Mouse (Mus musculus) forebrain, postnatal 0 days (tissue): ENCODE results near the gene Fastkd1. TPM values are rescaled to one million over a fixed set of nuclear protein-coding genes. Genes with fewer than 3 reads are reported as not detected.

Experiments used
- ATAC-seq: fragments of 200-750 bp; cut with Nextera tagmentation; 2 replicates; pipeline ENCODE4 v1.8.0; 2017; ENCODE audit warnings: mild to moderate bottlenecking, moderate library complexity
- DNase-seq: peaks from one replicate; pipeline ENCODE4 v3.0.0-alpha.2; 2015
- H3K27ac ChIP-seq: fragments of 300-500 bp; sonication (generic); 2 replicates; pipeline ENCODE4 v1.5.1; 2014; ENCODE audit warnings: low read depth, mild to moderate bottlenecking, antibody characterized with exemption, low read length, moderate library complexity, mixed read lengths
- H3K27me3 ChIP-seq: fragments of 300-500 bp; sonication (generic); 2 replicates; pipeline ENCODE4 v1.6.1; 2014; ENCODE audit warnings: mild to moderate bottlenecking, low read length, mixed read lengths; ENCODE audit not compliant: insufficient read depth
- H3K36me3 ChIP-seq: fragments of 300-500 bp; sonication (generic); 2 replicates; pipeline ENCODE4 v1.6.1; 2014; ENCODE audit warnings: mild to moderate bottlenecking, moderate library complexity; ENCODE audit not compliant: insufficient read depth
- H3K4me1 ChIP-seq: fragments of 300-500 bp; sonication (generic); 2 replicates; pipeline ENCODE4 v1.6.1; 2014; ENCODE audit warnings: antibody characterized with exemption; ENCODE audit not compliant: insufficient read depth
- H3K4me2 ChIP-seq: fragments of 300-500 bp; sonication (generic); 2 replicates; pipeline ENCODE4 v1.6.1; 2014; ENCODE audit warnings: low read depth, mild to moderate bottlenecking, moderate library complexity
- H3K4me3 ChIP-seq: fragments of 300-500 bp; sonication (generic); 2 replicates; pipeline ENCODE4 v1.5.1; 2014; ENCODE audit warnings: low read depth, low read length, mixed read lengths
- H3K9ac ChIP-seq: fragments of 300-500 bp; sonication (generic); 2 replicates; pipeline ENCODE4 v1.6.1; 2014; ENCODE audit warnings: mild to moderate bottlenecking
- H3K9me3 ChIP-seq: fragments of 300-500 bp; sonication (generic); 2 replicates; pipeline ENCODE4 v1.6.1; 2016; ENCODE audit warnings: low read length
- CTCF ChIP-seq: sonication (generic); IDR thresholded peaks from 2 replicates; pipeline ENCODE4 v1.5.1; 2016; ENCODE audit warnings: antibody characterized with exemption, control low read depth, low read depth
- WGBS: fragments of 180-500 bp; shearing (Covaris S2); extraction: QIAGEN DNeasy Blood & Tissue Kit; methylation state at CpG from one replicate; pipeline ENCODE4 v1.1.7; 2014; 5-methylcytosine and 5-hydroxymethylcytosine counted together
- polyA plus RNA-seq: library from polyadenylated mRNA; unstranded; fragments of >200 nt; fragmentation: Nextera tagmentation; extraction: Ambion mirVana; gene quantifications from 2 replicates; pipeline ENCODE4 v1.2.1, GENCODE M21; 2015
- total RNA-seq: library from RNA; depleted of rRNA; stranded (reverse); fragments of >200 nt; gene quantifications from 2 replicates; pipeline ENCODE4 v1.2.3, GENCODE M21; 2014

Fastkd1 gene
- total and polyA plus RNA-seq, 2 experiments from 2014 or later = 12.7 to 24.4 TPM

GRCm38 (mm10) chr2:69716483-69716882, 3.2 kb upstream of the Fastkd1 start:
- no peaks in the 10 kb centered on the region for H3K36me3 ChIP-seq
- ATAC-seq (no peak), DNase-seq (no peak)
- H3K9ac ChIP-seq = no peak overlapping the region
- H3K4me1 ChIP-seq = 0 out of 2 replicates have a peak, but pooled peaks cover 5% of the 10 kb centered on the region
- no peaks in the 10 kb centered on the region for H3K27me3 ChIP-seq
- no peak overlapping the region for H3K27ac ChIP-seq
- no peak overlapping the region for H3K4me3 ChIP-seq
- no peaks in the 10 kb centered on the region for H3K9me3 ChIP-seq
- no peak for TF ChIP-seq CTCF
- 78% methylated on average over 3 of the region's 3 CpGs for WGBS
- no peak overlapping the region for H3K4me2 ChIP-seq

GRCm38 (mm10) chr2:69714126-69714525, 810 bp upstream of the Fastkd1 start:
- H3K4me1 ChIP-seq = 0 out of 2 replicates have a peak, but pooled peaks cover 5% of the 10 kb centered on the region
- 80% methylated on average over 5 of the region's 5 CpGs for WGBS
- H3K9ac ChIP-seq = no peak overlapping the region
- H3K4me3 ChIP-seq = no peak overlapping the region
- no peaks in the 10 kb centered on the region for H3K36me3 ChIP-seq
- H3K27ac ChIP-seq = no peak overlapping the region
- H3K9me3 ChIP-seq = no peaks in the 10 kb centered on the region
- no peaks in the 10 kb centered on the region for H3K27me3 ChIP-seq
- no peak for ATAC-seq
- H3K4me2 ChIP-seq = no peak overlapping the region
- DNase-seq = no peak
- TF ChIP-seq CTCF = no peak

DNA sequence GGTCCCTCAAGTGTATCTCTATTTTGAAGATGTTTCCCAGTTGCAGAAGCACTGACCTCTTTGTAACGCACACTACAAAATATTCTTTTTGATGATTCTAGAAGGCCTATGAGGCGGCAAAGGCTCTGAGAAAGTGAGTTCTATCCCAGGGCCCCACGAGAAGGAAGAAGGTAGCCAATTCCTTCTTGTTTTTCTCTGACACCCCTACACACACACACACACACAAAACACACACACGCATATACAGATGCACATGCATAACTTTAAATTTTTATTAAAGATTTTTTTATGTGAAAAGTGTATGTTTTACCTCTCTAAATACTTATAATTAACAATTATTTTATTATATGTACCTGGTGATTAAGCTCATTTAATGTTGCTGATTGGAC, 304 bp upstream of the Fastkd1 start:
- no peak for DNase-seq
- no peak; the same call in 1 of the 2 replicates for ATAC-seq
- no peaks in the 10 kb centered on the region for H3K9me3 ChIP-seq
- H3K9ac ChIP-seq = no peak overlapping the region
- 0 out of 2 replicates have a peak, but pooled peaks cover 5% of the 10 kb centered on the region for H3K4me1 ChIP-seq
- no peaks in the 10 kb centered on the region for H3K27me3 ChIP-seq
- H3K36me3 ChIP-seq = no peaks in the 10 kb centered on the region
- H3K4me3 ChIP-seq = peak overlapping the region; percentile 88
- TF ChIP-seq CTCF = no peak
- H3K27ac ChIP-seq = no peak overlapping the region
- 31% methylated on average over 4 of the region's 4 CpGs for WGBS
- H3K4me2 ChIP-seq = peak overlapping the region; percentile 84

DNA sequence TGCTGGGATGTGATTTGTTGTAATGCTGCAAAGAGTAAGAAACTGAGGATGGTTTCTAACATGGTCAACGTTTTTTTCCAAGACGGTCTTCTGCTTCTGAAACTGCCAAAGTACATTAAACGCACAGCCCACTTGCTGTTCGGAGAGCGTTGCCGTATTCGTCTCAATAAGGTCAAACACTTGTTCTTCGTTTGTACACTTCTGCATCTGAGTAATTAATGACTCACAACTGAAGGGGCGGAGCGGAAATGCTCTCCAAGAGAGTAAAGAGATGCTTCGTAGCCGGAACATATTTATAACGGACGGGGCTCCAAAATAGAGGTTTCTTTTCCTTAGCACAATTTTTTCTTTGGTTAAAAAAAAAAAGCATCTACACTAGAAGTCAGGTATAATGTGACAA, 1.1 kb downstream of the Fastkd1 start:
- ATAC-seq = no peak
- peaks cover 3% of the 10 kb centered on the region; the same call in 1 of the 2 replicates for H3K36me3 ChIP-seq

DNA sequence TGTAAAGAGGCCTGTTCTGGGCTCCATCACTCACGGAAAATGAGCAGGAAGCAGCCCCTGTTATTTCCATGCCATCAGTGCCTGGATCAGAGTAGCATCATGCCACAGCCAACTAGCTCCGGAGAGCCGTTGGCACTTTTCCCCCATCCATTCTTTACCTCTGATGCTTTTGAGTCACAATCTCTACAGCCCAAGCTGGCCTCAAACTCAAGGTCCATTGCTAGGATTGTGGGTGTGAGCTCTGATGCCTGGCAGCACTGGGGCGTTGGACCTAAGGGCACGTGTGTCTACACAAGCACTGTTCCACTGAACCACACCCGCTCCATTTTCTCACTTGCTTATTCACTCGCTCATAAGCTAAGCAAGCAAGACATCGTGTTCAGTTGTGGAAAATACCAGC, 12.9 kb downstream of the Fastkd1 start:
- 97% methylated on average over 8 of the region's 8 CpGs for WGBS
- Histone ChIP-seq H3K9ac (no peak overlapping the region), H3K4me3 (no peak overlapping the region), H3K36me3 (peaks cover 53% of the 10 kb centered on the region), H3K27me3 (no peaks in the 10 kb centered on the region), H3K4me1 (no peaks in the 10 kb centered on the region), H3K4me2 (no peak overlapping the region), H3K27ac (no peak overlapping the region), H3K9me3 (no peaks in the 10 kb centered on the region)
- ATAC-seq (no peak), DNase-seq (no peak)
- TF ChIP-seq CTCF = no peak

More for the DNA sequence above, 1.1 kb downstream of the Fastkd1 start:
- WGBS = 76% methylated on average over 14 of the region's 14 CpGs
- H3K27me3 ChIP-seq = no peaks in the 10 kb centered on the region
- H3K9ac ChIP-seq = peak overlapping the region; percentile 61; the same call in 1 of the 2 replicates
- 0 out of 2 replicates have a peak, but pooled peaks cover 5% of the 10 kb centered on the region for H3K4me1 ChIP-seq
- TF ChIP-seq CTCF = no peak
- peak; percentile 3 for DNase-seq
- no peak overlapping the region for H3K4me3 ChIP-seq
- no peaks in the 10 kb centered on the region for H3K9me3 ChIP-seq
- no peak overlapping the region for H3K27ac ChIP-seq
- H3K4me2 ChIP-seq = peak overlapping the region; percentile 84

DNA sequence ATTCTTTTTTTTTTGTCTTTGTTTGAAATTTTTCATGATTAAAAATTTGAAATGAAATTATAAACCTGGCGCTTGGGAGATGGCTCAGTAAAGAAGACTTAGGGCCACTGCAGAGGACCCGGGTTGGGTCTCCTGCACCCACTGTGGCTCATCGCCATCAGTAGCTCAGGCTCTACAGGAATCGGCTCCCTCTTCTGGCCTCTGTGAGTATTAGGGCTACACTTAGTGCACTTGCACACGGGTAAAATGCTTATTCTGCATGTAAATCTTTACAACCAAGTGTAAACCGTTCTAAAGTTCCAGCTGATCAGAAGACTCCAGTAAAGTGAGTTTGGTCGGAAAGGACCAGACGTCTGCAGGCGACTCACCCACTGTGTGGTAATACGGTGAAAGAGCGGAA, 19.8 kb downstream of the Fastkd1 start:
- no peak overlapping the region for H3K4me3 ChIP-seq
- H3K4me1 ChIP-seq = no peaks in the 10 kb centered on the region
- H3K4me2 ChIP-seq = no peak overlapping the region
- H3K27ac ChIP-seq = no peak overlapping the region
- peaks cover 44% of the 10 kb centered on the region for H3K36me3 ChIP-seq
- no peak overlapping the region for H3K9ac ChIP-seq
- H3K9me3 ChIP-seq = no peaks in the 10 kb centered on the region
- 93% methylated on average over 11 of the region's 11 CpGs for WGBS
- H3K27me3 ChIP-seq = no peaks in the 10 kb centered on the region
- TF ChIP-seq CTCF = no peak
- DNase-seq (no peak), ATAC-seq (no peak)

DNA sequence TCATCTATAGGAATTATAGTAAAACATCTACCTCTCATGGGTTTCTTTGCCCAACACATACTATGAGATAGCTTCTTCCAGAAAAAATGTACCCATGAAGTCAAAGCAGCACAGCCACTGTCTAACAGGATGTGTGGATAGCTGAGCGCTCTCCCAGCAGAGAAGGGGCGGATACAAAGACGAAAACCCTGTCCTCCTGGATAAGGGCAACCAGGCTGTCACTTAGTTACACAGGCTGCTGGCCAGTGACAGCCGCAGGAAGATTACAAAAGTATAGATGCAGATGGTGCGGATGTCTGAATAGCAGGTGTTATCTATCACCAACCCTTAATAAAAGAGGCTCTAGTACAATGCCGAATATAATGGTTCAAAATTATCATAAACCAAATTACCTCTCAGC, 22.5 kb downstream of the Fastkd1 start:
- Histone ChIP-seq H3K9me3 (no peaks in the 10 kb centered on the region), H3K27ac (no peak overlapping the region), H3K4me2 (no peak overlapping the region), H3K4me3 (no peak overlapping the region), H3K4me1 (no peaks in the 10 kb centered on the region), H3K27me3 (no peaks in the 10 kb centered on the region), H3K36me3 (peaks cover 50% of the 10 kb centered on the region), H3K9ac (no peak overlapping the region)
- no peak for TF ChIP-seq CTCF
- WGBS = 93% methylated on average over 6 of the region's 6 CpGs
- DNase-seq (no peak), ATAC-seq (no peak)
